Mouse (Mus musculus) gastrocnemius, adult 2 months (tissue): ENCODE measurements at regions not wholly inside any gene's neighbourhood (a gene's known extent, or its start where the extent isn't known, plus 50 kb on each side); places are given as distances from the start of the nearest gene placed in this dataset.
A peak's percentile ranks its signal among the peaks of the same experiment; 100 is the strongest.

Source experiments
- DNase-seq: peaks from one replicate; pipeline ENCODE4 v3.0.0; 2022
- H3K27ac ChIP-seq: fragments of 200-600 bp; 2 replicates; pipeline ENCODE4 v1.8.1; 2022; ENCODE audit warnings: mild to moderate bottlenecking
- H3K4me3 ChIP-seq: fragments of 200-600 bp; 2 replicates; pipeline ENCODE4 v1.8.1; 2022; ENCODE audit warnings: mild to moderate bottlenecking, moderate library complexity
- CTCF ChIP-seq: fragments of 200-600 bp; IDR thresholded peaks from 2 replicates; pipeline ENCODE4 v1.8.1; 2022; ENCODE audit warnings: antibody characterized with exemption, mild to moderate bottlenecking, moderate library complexity
- intact Hi-C: fragments of 180-260 bp; cut with DNase I; formaldehyde crosslinking; loops from one replicate; pipeline ENCODE4 v1.15.1; 2025

DNA sequence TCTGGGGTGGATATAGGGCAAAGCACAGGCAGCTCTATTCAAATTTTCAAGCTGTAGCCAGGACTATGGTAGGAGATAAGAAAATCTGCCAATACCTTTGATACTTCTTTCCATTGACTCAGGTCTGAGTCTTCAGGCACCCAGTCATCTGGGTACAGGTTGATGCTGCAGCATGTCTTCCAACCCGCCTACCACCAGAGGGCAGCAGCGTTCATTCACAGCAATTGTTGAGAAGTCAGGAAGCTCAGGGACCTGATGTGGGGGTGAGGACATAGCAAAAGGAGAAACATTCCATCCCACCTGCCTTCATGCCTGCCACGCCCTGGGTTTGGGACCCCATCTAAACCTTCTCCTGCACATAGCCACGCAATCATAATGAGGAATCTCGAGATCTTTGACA lies 118.2 kb upstream of the Gm21876 start:
- H3K4me3 ChIP-seq, result no peak overlapping the region
- TF ChIP-seq CTCF, result peak; percentile 47
- intact Hi-C loops, result no loop called here
- no peak overlapping the region for H3K27ac ChIP-seq
- DNase-seq, result peak; percentile 52

DNA sequence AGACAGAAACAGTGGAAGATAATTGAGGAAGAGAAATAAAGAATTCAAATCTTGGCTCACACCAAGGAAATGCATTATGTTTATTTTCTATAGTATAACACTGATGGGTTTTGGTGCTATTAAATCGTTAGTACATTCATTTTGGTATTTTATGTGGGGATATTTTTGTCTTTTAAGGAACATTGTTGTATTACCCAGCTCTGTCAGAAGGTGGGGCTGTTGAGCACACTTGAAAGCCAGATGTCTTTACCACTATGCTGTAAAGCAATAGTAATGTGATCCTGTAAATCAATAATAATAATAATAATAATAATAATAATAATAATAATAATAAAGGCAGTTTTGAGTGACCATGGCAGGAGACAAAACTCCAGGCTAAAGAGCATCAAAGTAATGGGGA lies 120.0 kb upstream of the Gm21876 start:
- DNase-seq, result no peak
- no peak overlapping the region for H3K4me3 ChIP-seq
- no peak overlapping the region for H3K27ac ChIP-seq
- TF ChIP-seq CTCF, result peak; percentile 33
- intact Hi-C loops, result no loop called here

- no peak for TF ChIP-seq CTCF
- Histone ChIP-seq H3K27ac (no peak overlapping the region), H3K4me3 (no peak overlapping the region)
- DNase-seq, result no peak
- intact Hi-C loops, result no loop called here
Measured at GRCm38 (mm10) chrX:21297349-21297748, 121.9 kb upstream of the Gm21876 start.

- Histone ChIP-seq H3K27ac (no peak overlapping the region), H3K4me3 (no peak overlapping the region)
- DNase-seq, result no peak
- TF ChIP-seq CTCF, result no peak
- intact Hi-C loops, result no loop called here
Measured at GRCm38 (mm10) chrX:21334499-21335032, 149.8 kb upstream of the Agtr2 start.

- intact Hi-C loops, result no loop called here
- TF ChIP-seq CTCF, result no peak
- no peak for DNase-seq
- H3K4me3 ChIP-seq, result no peak overlapping the region
- no peak overlapping the region for H3K27ac ChIP-seq
Measured at GRCm38 (mm10) chrX:21344397-21344796, 139.9 kb upstream of the Agtr2 start.

DNA sequence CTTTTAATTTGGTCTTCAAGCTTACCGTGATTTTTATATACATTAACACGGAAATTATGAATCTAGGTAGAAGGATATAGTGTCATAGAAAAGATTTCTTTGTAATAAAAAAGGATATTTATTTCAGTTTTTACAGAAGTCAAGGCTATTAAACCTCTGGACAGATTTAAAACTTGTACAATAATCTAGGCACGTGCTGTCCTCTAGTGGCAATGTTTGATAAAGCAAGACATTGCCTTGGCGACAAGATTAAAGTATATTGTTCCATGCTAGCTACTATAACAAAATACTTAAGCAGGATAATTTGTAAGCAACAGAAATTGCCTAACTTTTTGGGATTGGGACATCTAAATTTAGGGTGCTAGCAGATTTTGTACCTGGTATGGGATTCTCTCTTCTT lies 133.8 kb upstream of the Agtr2 start:
- no peak for DNase-seq
- H3K4me3 ChIP-seq, result no peak overlapping the region
- peak; percentile 62 for TF ChIP-seq CTCF
- intact Hi-C loops, result no loop called here
- no peak overlapping the region for H3K27ac ChIP-seq

DNA sequence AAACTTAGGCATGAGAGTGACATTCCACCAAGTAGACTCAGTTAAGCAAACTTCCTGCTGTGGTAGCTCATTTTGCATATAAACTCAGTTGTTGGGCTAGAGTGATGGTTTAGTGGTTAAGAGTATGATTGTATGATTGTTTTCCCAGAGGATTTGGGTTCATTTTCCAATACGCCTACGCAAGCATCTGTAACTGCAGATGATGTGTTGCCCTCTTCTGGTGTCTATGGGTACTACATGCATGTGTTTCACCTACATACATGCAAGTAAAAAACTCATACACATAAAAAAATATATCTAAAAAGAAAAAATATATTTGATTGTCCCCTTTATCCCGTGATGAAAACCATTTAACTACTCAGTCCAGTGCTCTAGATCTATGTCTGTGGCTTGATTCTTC lies 132.0 kb upstream of the Agtr2 start:
- TF ChIP-seq CTCF, result peak; percentile 59
- intact Hi-C loops, result no loop called here

GRCm38 (mm10) chrX:21360771-21361667 lies 123.3 kb upstream of the Agtr2 start:
- intact Hi-C loops, result no loop called here
- Histone ChIP-seq H3K27ac (peak overlapping the region; percentile 8; the same call in 1 of the 2 replicates), H3K4me3 (peak overlapping the region; percentile 66)
- TF ChIP-seq CTCF, result no peak
- peak; percentile 28 for DNase-seq

More for the DNA sequence above, 132.0 kb upstream of the Agtr2 start:
- DNase-seq, result no peak
- Histone ChIP-seq H3K4me3 (no peak overlapping the region), H3K27ac (no peak overlapping the region)

DNA sequence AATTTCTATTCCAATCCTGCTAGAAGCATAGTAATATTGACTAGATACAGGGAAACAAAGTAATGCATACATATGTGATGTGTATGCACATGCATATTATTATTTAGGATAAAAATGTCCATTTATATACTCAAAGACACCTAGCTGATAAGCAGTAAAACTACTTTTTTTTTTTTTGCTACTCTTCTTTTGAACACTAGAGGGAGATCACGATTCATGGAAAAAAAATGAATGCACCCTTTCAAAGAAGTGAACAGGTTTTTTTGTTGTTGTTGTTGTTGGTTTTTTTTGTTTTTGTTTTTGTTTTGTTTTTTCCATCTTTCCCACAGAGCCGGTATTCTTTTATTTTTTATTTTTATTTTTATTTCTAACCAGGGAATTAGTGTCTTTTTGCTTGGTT lies 99.1 kb upstream of the Agtr2 start:
- no peak overlapping the region for H3K27ac ChIP-seq
- intact Hi-C loops, result loop anchor here (2.0 kb wide), 1 partner anchor 444 kb away; no protein-coding TSS in a partner anchor
- TF ChIP-seq CTCF, result peak; percentile 59
- no peak for DNase-seq
- H3K4me3 ChIP-seq, result no peak overlapping the region

- no peak overlapping the region for H3K27ac ChIP-seq
- no peak for TF ChIP-seq CTCF
- intact Hi-C loops, result no loop called here
- no peak for DNase-seq
- no peak overlapping the region for H3K4me3 ChIP-seq
Measured at GRCm38 (mm10) chrX:21389992-21390391, 94.4 kb upstream of the Agtr2 start.

- H3K4me3 ChIP-seq, result no peak overlapping the region
- peak; percentile 53 for DNase-seq
- intact Hi-C loops, result no loop called here
- peak overlapping the region; percentile 46 for H3K27ac ChIP-seq
- no peak for TF ChIP-seq CTCF
Measured at GRCm38 (mm10) chrX:21393212-21393611, 91.1 kb upstream of the Agtr2 start.

GRCm38 (mm10) chrX:21424797-21425196 lies 59.5 kb upstream of the Agtr2 start:
- Histone ChIP-seq H3K4me3 (no peak overlapping the region), H3K27ac (no peak overlapping the region)
- TF ChIP-seq CTCF, result peak; percentile 54
- DNase-seq, result no peak
- intact Hi-C loops, result no loop called here

- peak; percentile 15 for DNase-seq
- TF ChIP-seq CTCF, result no peak
- Histone ChIP-seq H3K27ac (no peak overlapping the region), H3K4me3 (no peak overlapping the region)
- intact Hi-C loops, result no loop called here
Measured at GRCm38 (mm10) chrX:21428081-21428480, 56.3 kb upstream of the Agtr2 start.
